Mouse (Mus musculus): ENCODE results near the gene Rab4a.

Rab4a gene

DNA sequence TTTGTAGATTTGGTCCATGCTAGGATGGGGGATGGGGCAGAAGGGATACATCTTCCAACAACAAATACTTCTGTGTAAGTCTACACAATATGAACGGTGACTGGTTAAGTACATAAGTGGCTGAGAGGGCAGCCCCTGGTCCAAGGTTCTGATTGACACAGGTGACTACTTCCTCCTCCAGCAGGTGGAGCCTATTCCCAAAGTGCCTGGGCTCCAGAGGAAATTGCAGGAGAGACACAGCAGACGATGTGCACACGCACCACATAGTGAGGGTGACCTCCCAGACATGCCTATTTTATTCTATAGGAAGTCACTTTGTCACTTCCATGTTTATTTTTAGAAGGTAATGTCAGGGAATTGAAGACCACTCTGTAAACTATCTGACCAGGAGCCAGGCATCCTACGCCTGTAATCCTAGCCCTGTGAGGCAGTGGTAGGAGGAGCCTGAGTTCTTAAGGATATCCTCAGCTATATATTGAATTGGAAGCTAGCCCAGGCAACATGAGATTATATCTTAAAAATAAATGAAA lies 75.1 kb downstream of the Rab4a start:
- no peak for ATAC-seq (ENCODE audit: insufficient number of reproducible peaks, low FRiP score, low TSS enrichment)

DNA sequence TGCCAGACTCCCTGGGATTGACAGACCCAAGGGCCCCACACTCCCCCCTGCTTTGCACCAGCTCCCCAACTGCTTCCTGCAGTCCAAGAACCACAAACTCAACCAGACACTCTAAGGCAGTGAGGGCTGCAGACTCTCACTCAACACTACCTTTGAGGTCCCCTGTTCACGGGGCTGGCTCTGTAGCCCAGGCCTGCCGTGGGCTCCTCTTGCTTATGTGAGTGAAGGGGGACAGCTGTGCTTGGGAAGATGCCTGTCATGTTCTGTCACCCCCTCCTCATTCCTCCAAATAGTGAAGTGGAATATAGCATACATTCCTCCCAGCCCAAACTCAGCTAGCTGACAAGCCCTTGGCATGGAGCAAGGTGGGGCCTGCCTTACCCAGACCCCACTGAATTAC lies 76.6 kb downstream of the Rab4a start:
- ATAC-seq (ENCODE audit: insufficient number of reproducible peaks, low FRiP score, low TSS enrichment) = no peak

DNA sequence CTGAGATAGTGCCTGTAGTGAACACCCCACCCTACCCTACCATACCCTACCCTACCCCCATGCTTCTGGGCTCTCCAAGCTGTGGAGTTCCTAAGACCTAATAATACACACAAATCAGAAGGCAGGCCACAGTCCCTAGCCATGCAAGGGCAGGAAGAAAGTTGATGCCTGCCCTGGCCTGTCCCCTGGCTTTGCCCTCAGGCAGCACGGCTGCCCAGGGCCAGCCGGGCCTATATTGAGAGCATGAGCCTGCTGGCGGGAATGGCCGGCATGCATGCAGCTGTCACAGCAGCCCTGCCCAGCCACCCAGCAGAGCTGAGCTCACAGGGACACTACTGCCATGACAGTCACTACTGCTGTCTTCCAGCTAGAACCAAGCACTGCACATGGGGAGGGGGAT lies 77.3 kb downstream of the Rab4a start:
- ATAC-seq (ENCODE audit: insufficient number of reproducible peaks, low FRiP score, low TSS enrichment) = no peak

Data from cerebellum, adult (tissue).